Mouse (Mus musculus): Measurements from ENCODE around the gene A430078G23Rik. TPM values are rescaled to one million over a fixed set of nuclear protein-coding genes. Genes with fewer than 3 reads are reported as not detected.
A peak's percentile ranks its signal among the peaks of the same experiment; 100 is the strongest.

Gene A430078G23Rik
- polyA plus RNA-seq, 2 experiments, result 0.33 to 0.36 TPM

DNA sequence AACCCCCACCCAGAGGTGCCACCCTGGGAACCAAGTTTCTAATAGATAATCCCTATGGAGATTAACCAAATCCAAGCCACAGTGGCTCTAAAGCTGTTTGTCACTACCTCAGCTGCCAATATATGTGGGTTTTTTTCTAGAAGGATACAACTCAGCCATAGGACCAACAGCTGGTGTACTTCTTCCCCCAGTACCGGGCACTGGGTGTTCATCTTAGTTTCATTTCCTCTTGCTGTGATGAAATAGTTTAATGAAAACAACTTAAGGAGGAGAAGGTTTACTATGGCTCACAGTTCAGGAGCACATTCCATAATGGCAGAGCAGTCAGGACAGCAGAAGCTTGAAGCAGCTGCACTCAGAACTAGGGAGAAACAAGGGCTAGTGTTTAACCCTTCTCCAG lies 14.9 kb downstream of the A430078G23Rik start:
- ATAC-seq (ENCODE audit: insufficient read depth) (no peak), DNase-seq (ENCODE audit: low read depth in 3 of 3, low spot score in 3 of 3) (no peak)
- H3K9me3 ChIP-seq (ENCODE audit: control insufficient read depth, low read length), result no peaks in the 10 kb centered on the region
- no peaks in the 10 kb centered on the region for H3K4me1 ChIP-seq (replicated peaks; ENCODE audit: control insufficient read depth in 2 of 2, insufficient read depth in 2 of 2, low read length in 1 of 2)
- WGBS (ENCODE audit: insufficient replicate concordance), result 45% methylated on average over 1 of the region's 1 CpGs
- no peak overlapping the region for H3K9ac ChIP-seq (replicated peaks)
- no peaks in the 10 kb centered on the region for H3K36me3 ChIP-seq (replicated peaks; ENCODE audit: control insufficient read depth, insufficient read depth, low read depth)
- TF ChIP-seq EP300 (IDR thresholded peaks at IDR 0.05; ENCODE audit: low read depth) (no peak), CTCF (IDR thresholded peaks at IDR 0.05; ENCODE audit: low read depth) (no peak)
- H3K27me3 ChIP-seq (ENCODE audit: control insufficient read depth, insufficient read depth, low read length), result no peaks in the 10 kb centered on the region
- H3K4me2 ChIP-seq (ENCODE audit: low read depth), result no peak overlapping the region
- H3K4me3 ChIP-seq (ENCODE audit: insufficient read depth in 1 of 2, low read depth in 2 of 2, low read length in 2 of 2), result no peak overlapping the region
- H3K27ac ChIP-seq, result no peak overlapping the region

DNA sequence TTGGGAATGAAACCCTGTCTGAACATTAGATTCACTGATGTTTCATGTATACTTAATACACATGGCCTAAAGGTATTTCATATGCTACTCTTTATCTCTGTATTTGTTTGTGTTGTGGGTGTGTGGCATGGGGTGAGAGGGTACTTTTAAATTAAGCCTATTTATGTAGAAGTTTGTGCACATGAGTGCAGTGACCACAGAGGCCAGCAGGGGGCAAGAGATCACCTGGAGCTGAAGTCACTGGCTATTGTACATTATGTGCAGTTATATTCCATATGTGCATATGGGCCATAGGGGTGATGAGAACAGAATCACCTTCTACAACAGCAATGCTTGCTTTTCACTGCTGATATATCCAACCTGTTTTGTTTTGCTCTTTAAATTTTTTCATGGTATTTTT lies 22.5 kb downstream of the A430078G23Rik start:
- no peaks in the 10 kb centered on the region for H3K4me1 ChIP-seq (replicated peaks; ENCODE audit: control insufficient read depth in 2 of 2, insufficient read depth in 2 of 2, low read length in 1 of 2)
- H3K9ac ChIP-seq (replicated peaks), result no peak overlapping the region
- no peak overlapping the region for H3K27ac ChIP-seq
- H3K4me2 ChIP-seq (ENCODE audit: low read depth), result no peak overlapping the region
- TF ChIP-seq EP300 (IDR thresholded peaks at IDR 0.05; ENCODE audit: low read depth) (no peak), CTCF (IDR thresholded peaks at IDR 0.05; ENCODE audit: low read depth) (peak; percentile 67)
- no peaks in the 10 kb centered on the region for H3K9me3 ChIP-seq (ENCODE audit: control insufficient read depth, low read length)
- DNase-seq (ENCODE audit: low read depth in 3 of 3, low spot score in 3 of 3) (no peak), ATAC-seq (ENCODE audit: insufficient read depth) (no peak)
- no peaks in the 10 kb centered on the region for H3K36me3 ChIP-seq (replicated peaks; ENCODE audit: control insufficient read depth, insufficient read depth, low read depth)
- no peaks in the 10 kb centered on the region for H3K27me3 ChIP-seq (ENCODE audit: control insufficient read depth, insufficient read depth, low read length)
- H3K4me3 ChIP-seq (ENCODE audit: insufficient read depth in 1 of 2, low read depth in 2 of 2, low read length in 2 of 2), result no peak overlapping the region

DNA sequence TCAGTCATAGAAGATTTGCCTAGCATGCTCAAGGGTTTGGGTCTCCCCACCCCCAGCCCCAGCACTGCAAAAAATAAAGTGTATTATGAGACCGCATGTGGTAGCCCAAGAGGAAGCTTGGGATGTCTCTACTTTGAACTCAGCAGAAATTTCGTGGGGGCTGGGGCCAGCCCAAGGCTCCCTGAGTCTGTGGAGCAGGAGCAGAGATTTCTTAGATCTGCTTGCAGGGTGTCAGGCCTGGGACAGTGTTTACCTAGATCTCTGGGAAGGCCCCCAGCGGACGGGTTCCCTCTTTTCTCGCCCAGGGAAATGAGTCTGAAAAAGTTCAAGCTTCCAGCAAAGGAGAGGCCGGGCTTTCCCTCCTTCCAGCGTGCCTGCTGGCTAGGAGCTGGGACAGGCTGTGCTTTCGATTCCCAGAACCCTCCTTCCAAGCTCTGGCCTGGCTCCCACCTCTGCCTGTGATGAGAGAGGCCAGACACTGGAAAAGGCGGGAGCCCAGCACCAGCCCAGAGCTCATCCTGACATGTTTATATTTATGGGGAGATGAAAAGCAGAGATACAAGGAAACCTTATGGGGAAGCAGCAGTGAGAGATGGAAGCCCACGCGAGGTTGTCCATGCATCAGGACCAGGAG lies 23.5 kb downstream of the A430078G23Rik start:
- WGBS (ENCODE audit: insufficient replicate concordance), result 57% methylated on average over 11 of the region's 11 CpGs
- no peaks in the 10 kb centered on the region for H3K9me3 ChIP-seq (ENCODE audit: control insufficient read depth, low read length)
- no peak overlapping the region for H3K9ac ChIP-seq (replicated peaks)
- TF ChIP-seq CTCF (IDR thresholded peaks at IDR 0.05; ENCODE audit: low read depth) (no peak), EP300 (IDR thresholded peaks at IDR 0.05; ENCODE audit: low read depth) (no peak)
- H3K27me3 ChIP-seq (ENCODE audit: control insufficient read depth, insufficient read depth, low read length), result no peaks in the 10 kb centered on the region
- no peak overlapping the region for H3K4me3 ChIP-seq (ENCODE audit: insufficient read depth in 1 of 2, low read depth in 2 of 2, low read length in 2 of 2)
- H3K4me1 ChIP-seq (replicated peaks; ENCODE audit: control insufficient read depth in 2 of 2, insufficient read depth in 2 of 2, low read length in 1 of 2), result no peaks in the 10 kb centered on the region
- no peak for DNase-seq (ENCODE audit: low read depth in 3 of 3, low spot score in 3 of 3)
- no peak for ATAC-seq (ENCODE audit: insufficient read depth)
- H3K4me2 ChIP-seq (ENCODE audit: low read depth), result no peak overlapping the region
- no peak overlapping the region for H3K27ac ChIP-seq
- no peaks in the 10 kb centered on the region for H3K36me3 ChIP-seq (replicated peaks; ENCODE audit: control insufficient read depth, insufficient read depth, low read depth)

DNA sequence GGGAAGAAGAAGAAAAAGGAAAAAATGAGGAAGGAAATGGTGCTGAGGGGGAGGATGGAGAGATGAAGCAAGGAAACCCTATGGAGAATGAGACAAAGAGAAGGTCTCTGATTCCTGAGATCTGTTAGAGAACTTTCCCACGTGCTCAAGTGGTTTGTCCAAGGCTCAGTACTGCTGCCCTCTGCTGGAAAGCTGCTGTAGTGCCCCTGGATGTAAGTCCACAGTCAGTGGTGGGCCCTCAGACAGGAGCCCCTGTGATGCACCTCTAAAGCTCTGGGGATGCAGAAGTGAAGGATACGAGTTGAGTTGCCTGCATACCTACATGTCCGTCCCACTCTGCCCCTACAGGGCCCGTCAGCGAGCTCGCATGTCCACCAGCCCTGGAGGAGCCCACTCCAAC lies 34.1 kb downstream of the A430078G23Rik start:
- Histone ChIP-seq H3K36me3 (replicated peaks; ENCODE audit: control insufficient read depth, insufficient read depth, low read depth) (no peaks in the 10 kb centered on the region), H3K4me2 (ENCODE audit: low read depth) (no peak overlapping the region), H3K27me3 (ENCODE audit: control insufficient read depth, insufficient read depth, low read length) (no peaks in the 10 kb centered on the region), H3K9ac (replicated peaks) (no peak overlapping the region), H3K27ac (no peak overlapping the region), H3K9me3 (ENCODE audit: control insufficient read depth, low read length) (no peaks in the 10 kb centered on the region), H3K4me1 (replicated peaks; ENCODE audit: control insufficient read depth in 2 of 2, insufficient read depth in 2 of 2, low read length in 1 of 2) (peaks cover 0 to 7% of the 10 kb centered on the region in 2 experiments; a peak in 2 of 4 replicates), H3K4me3 (ENCODE audit: insufficient read depth in 1 of 2, low read depth in 2 of 2, low read length in 2 of 2) (no peak overlapping the region)
- TF ChIP-seq CTCF (IDR thresholded peaks at IDR 0.05; ENCODE audit: low read depth) (peak; percentile 91), EP300 (IDR thresholded peaks at IDR 0.05; ENCODE audit: low read depth) (no peak)
- ATAC-seq (ENCODE audit: insufficient read depth), result no peak
- 44% methylated on average over 6 of the region's 6 CpGs for WGBS (ENCODE audit: insufficient replicate concordance)
- peak in 1 of 3 experiments; percentile 19 for DNase-seq (ENCODE audit: low read depth in 3 of 3, low spot score in 3 of 3)

DNA sequence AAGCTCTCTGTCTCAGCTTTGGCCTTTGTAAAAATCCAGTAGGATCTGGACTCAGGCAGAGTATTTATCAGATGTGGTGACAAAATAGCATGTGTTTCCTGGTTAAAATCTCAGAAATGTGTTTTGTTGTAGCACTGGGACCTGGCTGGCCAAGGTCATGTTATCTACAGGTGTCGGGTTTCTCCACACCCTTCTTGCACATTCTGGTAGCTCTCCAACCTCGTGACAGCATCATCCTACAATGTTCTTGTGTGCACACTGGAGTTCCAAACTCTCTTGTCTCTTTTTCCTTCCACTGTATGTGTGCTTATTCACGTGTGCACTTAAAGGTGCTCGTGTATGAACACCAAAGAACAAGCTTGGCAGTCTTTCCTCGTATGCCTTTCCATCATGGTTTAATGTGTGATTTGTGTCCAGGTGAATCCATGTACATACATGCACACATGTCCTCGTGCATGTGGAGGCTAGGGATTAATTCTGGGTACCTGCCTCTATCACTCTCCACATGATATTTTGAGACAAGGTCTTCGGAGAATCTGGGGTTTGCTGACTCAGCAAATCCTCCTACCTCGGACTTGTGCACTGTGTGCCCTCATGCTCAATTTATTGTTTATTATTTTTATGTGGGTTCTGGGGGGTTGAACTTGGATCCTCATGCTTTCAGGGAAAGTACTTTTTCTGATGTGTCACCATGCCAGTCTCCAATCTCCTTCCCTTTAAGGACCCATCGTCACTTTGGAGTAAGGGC lies 35.5 kb downstream of the A430078G23Rik start:
- Histone ChIP-seq H3K4me2 (ENCODE audit: low read depth) (no peak overlapping the region), H3K4me3 (ENCODE audit: insufficient read depth in 1 of 2, low read depth in 2 of 2, low read length in 2 of 2) (no peak overlapping the region), H3K9me3 (ENCODE audit: control insufficient read depth, low read length) (no peaks in the 10 kb centered on the region), H3K27me3 (ENCODE audit: control insufficient read depth, insufficient read depth, low read length) (no peaks in the 10 kb centered on the region), H3K36me3 (replicated peaks; ENCODE audit: control insufficient read depth, insufficient read depth, low read depth) (no peaks in the 10 kb centered on the region), H3K27ac (no peak overlapping the region), H3K4me1 (replicated peaks; ENCODE audit: control insufficient read depth in 2 of 2, insufficient read depth in 2 of 2, low read length in 1 of 2) (peaks cover 4 to 14% of the 10 kb centered on the region in 2 experiments; a peak in 3 of 4 replicates), H3K9ac (replicated peaks) (no peak overlapping the region)
- ATAC-seq (ENCODE audit: insufficient read depth) (no peak), DNase-seq (ENCODE audit: low read depth in 3 of 3, low spot score in 3 of 3) (no peak)
- WGBS (ENCODE audit: insufficient replicate concordance), result 61% methylated on average over 9 of the region's 9 CpGs
- TF ChIP-seq EP300 (IDR thresholded peaks at IDR 0.05; ENCODE audit: low read depth), result no peak
- no peak for TF ChIP-seq CTCF (IDR thresholded peaks at IDR 0.05; ENCODE audit: low read depth)

Measured in liver, embryonic 14.5 days (tissue).